Mouse (Mus musculus) embryonic facial prominence, embryonic 15.5 days (tissue): ENCODE data around the gene Robo1. TPM values are rescaled to one million over a fixed set of nuclear protein-coding genes. Genes with fewer than 3 reads are reported as not detected.
A peak's percentile ranks its signal among the peaks of the same experiment; 100 is the strongest.

Source experiments
- ATAC-seq: fragments of 200-750 bp; cut with Nextera tagmentation; 2 replicates; pipeline ENCODE4 v1.8.0; 2017; ENCODE audit warnings: low read depth, moderate TSS enrichment; ENCODE audit not compliant: insufficient number of reproducible peaks, low FRiP score, low TSS enrichment
- H3K27ac ChIP-seq: fragments of 300-500 bp; sonication (generic); replicated peaks from 2 replicates; pipeline ENCODE4 v1.5.1; 2015; ENCODE audit warnings: mild to moderate bottlenecking, inconsistent platforms
- H3K27me3 ChIP-seq: fragments of 300-500 bp; sonication (generic); 2 replicates; pipeline ENCODE4 v1.6.1; 2015; ENCODE audit warnings: inconsistent platforms
- H3K36me3 ChIP-seq: fragments of 300-500 bp; sonication (generic); 2 replicates; pipeline ENCODE4 v1.6.1; 2015; ENCODE audit warnings: mild to moderate bottlenecking, inconsistent platforms
- H3K4me1 ChIP-seq: fragments of 300-500 bp; sonication (generic); 2 replicates; pipeline ENCODE4 v1.6.1; 2015; ENCODE audit warnings: inconsistent platforms
- H3K4me2 ChIP-seq: fragments of 300-500 bp; sonication (generic); replicated peaks from 2 replicates; pipeline ENCODE4 v1.6.1; 2015; ENCODE audit warnings: mild to moderate bottlenecking, inconsistent platforms
- H3K4me3 ChIP-seq: fragments of 300-500 bp; sonication (generic); replicated peaks from 2 replicates; pipeline ENCODE4 v1.5.1; 2015; ENCODE audit warnings: mild to moderate bottlenecking, inconsistent platforms
- H3K9ac ChIP-seq: fragments of 300-500 bp; sonication (generic); 2 replicates; pipeline ENCODE4 v1.6.1; 2015; ENCODE audit warnings: inconsistent platforms
- H3K9me3 ChIP-seq: fragments of 300-500 bp; sonication (generic); replicated peaks from 2 replicates; pipeline ENCODE4 v1.6.1; 2016; ENCODE audit warnings: inconsistent platforms
- WGBS: fragments of 180-500 bp; shearing (Covaris S2); methylation state at CpG from one replicate; pipeline ENCODE4 v1.1.7; 2015; 5-methylcytosine and 5-hydroxymethylcytosine counted together
- polyA plus RNA-seq: library from polyadenylated mRNA; unstranded; fragments of >200 nt; fragmentation: Nextera tagmentation; extraction: Ambion mirVana; gene quantifications from 2 replicates; pipeline ENCODE4 v1.2.1, GENCODE M21; 2015

Gene Robo1
- polyA plus RNA-seq, 1 experiment from 2014 or later = 36.9 TPM

GRCm38 (mm10) chr16:72769214-72769834 is 461.2 kb downstream of the Robo1 start:
- H3K4me3 ChIP-seq = no peak overlapping the region
- no peaks in the 10 kb centered on the region for H3K27me3 ChIP-seq
- no peak; the same call in 1 of the 2 replicates for ATAC-seq
- H3K9me3 ChIP-seq = no peaks in the 10 kb centered on the region
- H3K4me1 ChIP-seq = 0 out of 2 replicates have a peak, but pooled peaks cover 4% of the 10 kb centered on the region
- no peak overlapping the region for H3K4me2 ChIP-seq
- no peak overlapping the region for H3K27ac ChIP-seq
- H3K9ac ChIP-seq = no peak overlapping the region
- H3K36me3 ChIP-seq = no peaks in the 10 kb centered on the region
- whole genome bisulfite sequencing = 78% methylated on average over 8 of the region's 8 CpGs

DNA sequence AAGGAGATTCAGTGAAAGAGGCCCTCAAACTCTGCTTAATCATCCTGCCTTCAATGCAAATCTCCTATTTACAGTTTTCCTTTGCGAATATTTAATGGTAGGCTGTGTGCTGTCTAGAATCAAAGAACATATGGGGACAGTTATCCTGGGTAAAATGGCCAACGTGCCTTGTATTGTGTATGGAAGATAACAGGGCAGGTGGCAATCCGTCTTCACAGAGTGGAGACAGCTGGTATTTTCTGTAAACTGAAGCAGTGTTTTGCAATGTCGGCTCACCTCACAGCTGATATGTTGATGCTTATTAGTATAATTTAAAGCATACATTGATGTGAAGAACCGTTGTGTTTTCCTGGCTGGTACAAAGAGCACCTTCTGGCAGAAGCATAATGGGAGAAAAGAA is 464.2 kb downstream of the Robo1 start:
- Histone ChIP-seq H3K4me3 (no peak overlapping the region), H3K27ac (no peak overlapping the region), H3K9ac (no peak overlapping the region), H3K4me2 (no peak overlapping the region), H3K36me3 (no peaks in the 10 kb centered on the region), H3K27me3 (no peaks in the 10 kb centered on the region), H3K9me3 (no peaks in the 10 kb centered on the region), H3K4me1 (0 out of 2 replicates have a peak, but pooled peaks cover 4% of the 10 kb centered on the region)
- WGBS = 37% methylated on average over 5 of the region's 5 CpGs
- ATAC-seq = no peak

DNA sequence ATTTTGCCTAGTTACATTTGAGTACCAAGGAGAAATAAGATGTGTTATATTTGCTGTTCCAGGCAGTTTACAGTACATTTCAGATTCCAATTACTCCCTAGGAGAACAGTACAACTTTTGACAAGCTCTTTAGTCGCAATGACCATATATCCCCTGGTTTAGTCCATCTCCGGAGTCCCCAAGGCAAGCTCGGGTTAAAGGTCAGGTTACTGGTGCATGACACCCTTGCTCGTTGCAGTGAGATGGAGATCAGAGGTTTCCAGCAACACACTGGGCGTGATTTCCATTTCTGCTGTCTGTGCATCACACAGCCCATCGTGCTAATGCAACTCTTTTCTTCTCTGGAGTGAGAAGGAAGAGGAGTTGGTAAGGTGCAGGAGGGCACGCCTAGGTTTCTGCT is 464.9 kb downstream of the Robo1 start:
- no peak overlapping the region for H3K4me3 ChIP-seq
- no peaks in the 10 kb centered on the region for H3K27me3 ChIP-seq
- WGBS = 33% methylated on average over 7 of the region's 7 CpGs
- H3K9ac ChIP-seq = no peak overlapping the region
- H3K4me2 ChIP-seq = no peak overlapping the region
- H3K27ac ChIP-seq = no peak overlapping the region
- ATAC-seq = no peak
- H3K9me3 ChIP-seq = no peaks in the 10 kb centered on the region
- H3K36me3 ChIP-seq = no peaks in the 10 kb centered on the region
- 0 out of 2 replicates have a peak, but pooled peaks cover 4% of the 10 kb centered on the region for H3K4me1 ChIP-seq

DNA sequence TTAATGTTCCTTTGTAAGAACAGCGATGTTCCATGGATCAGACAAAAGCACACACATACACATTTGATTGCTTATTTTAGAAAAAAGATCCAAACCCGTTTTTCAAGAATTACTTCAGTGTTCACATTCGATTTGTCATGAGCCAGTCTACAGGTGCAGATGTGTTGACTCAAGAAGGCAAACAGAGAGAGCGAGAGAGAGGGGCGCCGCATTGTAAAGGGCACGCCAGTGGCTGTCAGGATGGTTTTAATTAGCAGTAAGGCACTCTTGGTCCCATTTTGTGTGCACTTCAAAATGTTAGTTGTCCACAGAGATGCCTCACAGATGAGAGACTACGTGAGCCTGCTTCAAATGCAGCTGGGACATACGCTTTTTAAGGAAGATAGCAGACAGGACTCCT is 470.4 kb downstream of the Robo1 start:
- ATAC-seq = no peak
- H3K4me3 ChIP-seq = no peak overlapping the region
- H3K27ac ChIP-seq = no peak overlapping the region
- peaks cover 9% of the 10 kb centered on the region for H3K4me1 ChIP-seq
- H3K36me3 ChIP-seq = no peaks in the 10 kb centered on the region
- H3K9me3 ChIP-seq = no peaks in the 10 kb centered on the region
- H3K4me2 ChIP-seq = 0 out of 2 replicates have a peak overlapping the region, but pooled peaks have one; percentile 4
- WGBS = 21% methylated on average over 9 of the region's 9 CpGs
- H3K27me3 ChIP-seq = no peaks in the 10 kb centered on the region
- no peak overlapping the region for H3K9ac ChIP-seq

GRCm38 (mm10) chr16:72782171-72782570 is 474.1 kb downstream of the Robo1 start:
- Histone ChIP-seq H3K36me3 (no peaks in the 10 kb centered on the region), H3K27me3 (no peaks in the 10 kb centered on the region), H3K9ac (no peak overlapping the region), H3K4me2 (no peak overlapping the region), H3K4me1 (peaks cover 5% of the 10 kb centered on the region), H3K27ac (no peak overlapping the region), H3K9me3 (no peaks in the 10 kb centered on the region), H3K4me3 (no peak overlapping the region)
- WGBS = 93% methylated on average over 6 of the region's 6 CpGs
- no peak for ATAC-seq

DNA sequence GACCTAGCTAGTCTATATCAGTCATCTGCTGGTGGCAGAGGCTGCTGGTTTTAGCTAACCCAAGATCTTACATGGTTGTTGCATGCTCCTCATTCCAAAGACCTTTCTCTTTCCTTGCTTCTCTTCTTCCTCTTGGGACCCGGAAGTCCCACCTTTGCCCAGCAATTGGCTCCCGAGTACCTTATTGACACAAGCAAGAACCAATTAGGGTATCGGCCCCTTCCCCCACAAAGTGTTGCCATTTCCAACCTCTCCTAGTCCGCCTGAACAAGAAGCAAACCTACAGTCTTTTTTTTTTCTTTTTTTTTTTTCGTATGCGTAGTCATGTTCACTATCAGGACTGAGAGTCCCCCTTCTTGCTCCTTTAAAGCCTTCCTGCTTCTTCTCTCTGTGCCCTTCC is 478.0 kb downstream of the Robo1 start:
- Histone ChIP-seq H3K9ac (no peak overlapping the region), H3K4me3 (no peak overlapping the region), H3K27ac (no peak overlapping the region), H3K4me1 (no peaks in the 10 kb centered on the region), H3K9me3 (no peaks in the 10 kb centered on the region), H3K36me3 (no peaks in the 10 kb centered on the region), H3K4me2 (no peak overlapping the region), H3K27me3 (no peaks in the 10 kb centered on the region)
- ATAC-seq = no peak
- WGBS = 80% methylated on average over 6 of the region's 6 CpGs

- H3K27ac ChIP-seq = no peak overlapping the region
- H3K4me1 ChIP-seq = no peaks in the 10 kb centered on the region
- no peaks in the 10 kb centered on the region for H3K9me3 ChIP-seq
- H3K9ac ChIP-seq = no peak overlapping the region
- WGBS = 47% methylated on average over 5 of the region's 5 CpGs
- no peak overlapping the region for H3K4me3 ChIP-seq
- H3K27me3 ChIP-seq = no peaks in the 10 kb centered on the region
- H3K4me2 ChIP-seq = no peak overlapping the region
- ATAC-seq = no peak
- H3K36me3 ChIP-seq = no peaks in the 10 kb centered on the region
Observed at GRCm38 (mm10) chr16:72786636-72787035, 478.5 kb downstream of the Robo1 start.

GRCm38 (mm10) chr16:72788017-72788416 is 479.9 kb downstream of the Robo1 start:
- 60% methylated on average over 7 of the region's 7 CpGs for WGBS
- Histone ChIP-seq H3K4me1 (no peaks in the 10 kb centered on the region), H3K4me3 (no peak overlapping the region), H3K36me3 (no peaks in the 10 kb centered on the region), H3K27ac (no peak overlapping the region), H3K27me3 (no peaks in the 10 kb centered on the region), H3K4me2 (no peak overlapping the region), H3K9ac (no peak overlapping the region), H3K9me3 (no peaks in the 10 kb centered on the region)
- ATAC-seq = no peak

DNA sequence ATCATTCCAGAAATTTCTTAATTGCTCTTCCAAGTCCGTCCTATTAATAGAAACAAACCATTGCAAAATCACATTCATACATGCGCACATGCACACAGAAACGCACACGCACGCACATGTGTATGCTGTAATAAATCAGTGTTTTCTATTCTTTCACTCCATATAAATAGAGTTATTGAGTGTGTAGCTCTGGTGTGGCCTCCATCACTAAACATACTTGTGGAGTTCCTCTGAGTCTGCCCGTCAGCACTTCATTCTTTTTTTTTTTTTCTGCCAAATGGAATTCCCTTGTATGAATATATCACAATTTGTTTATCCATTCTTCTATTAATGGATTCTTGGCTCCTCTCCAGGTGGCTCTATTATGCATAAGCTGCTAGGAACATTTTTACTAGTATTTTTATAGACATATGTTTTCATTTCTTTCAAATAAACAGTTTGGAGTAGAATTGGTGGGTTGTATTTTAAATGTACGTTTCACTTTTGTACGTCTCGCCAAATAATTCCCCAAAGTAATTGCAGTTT is 483.1 kb downstream of the Robo1 start:
- H3K27me3 ChIP-seq = no peaks in the 10 kb centered on the region
- H3K27ac ChIP-seq = no peak overlapping the region
- WGBS = 54% methylated on average over 9 of the region's 9 CpGs
- H3K36me3 ChIP-seq = no peaks in the 10 kb centered on the region
- no peak overlapping the region for H3K4me2 ChIP-seq
- peaks cover 15% of the 10 kb centered on the region for H3K4me1 ChIP-seq
- no peaks in the 10 kb centered on the region for H3K9me3 ChIP-seq
- no peak for ATAC-seq
- H3K4me3 ChIP-seq = no peak overlapping the region
- no peak overlapping the region for H3K9ac ChIP-seq

DNA sequence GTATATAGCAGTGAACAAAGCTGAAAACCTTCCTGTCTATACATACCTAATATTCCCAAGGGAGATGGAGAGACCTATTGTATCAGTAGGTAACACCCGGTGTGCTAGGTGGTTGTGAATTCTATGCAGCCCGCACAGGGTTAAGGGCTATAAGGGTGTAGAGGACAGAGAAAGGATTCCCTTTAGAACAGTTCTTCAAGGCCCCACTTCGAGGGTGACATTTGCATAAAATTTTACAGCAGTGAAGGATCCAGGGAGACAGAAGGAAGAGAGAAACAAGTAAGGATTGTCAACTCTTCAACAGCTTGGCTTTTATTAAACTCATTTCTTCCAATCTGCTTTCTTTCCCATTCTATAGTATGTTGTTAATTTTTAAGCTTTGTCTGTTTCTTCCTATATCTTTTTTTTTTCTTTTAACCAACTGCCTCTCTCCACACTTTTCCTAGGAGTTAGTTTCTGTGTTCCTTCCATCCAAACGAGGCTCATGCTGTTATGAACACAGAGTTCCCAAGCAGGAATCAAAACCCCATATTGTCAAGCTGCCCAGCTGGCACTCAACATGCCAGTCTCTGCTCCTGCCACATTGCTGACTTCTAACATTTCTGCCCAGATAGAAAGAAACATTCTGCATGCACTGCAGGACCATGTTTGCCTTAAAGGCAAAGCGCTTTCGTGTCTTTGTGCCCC is 486.7 kb downstream of the Robo1 start:
- peak; percentile 47; the same call in 1 of the 2 replicates for ATAC-seq
- H3K9me3 ChIP-seq = no peaks in the 10 kb centered on the region
- peak overlapping the region; percentile 55; the same call in 1 of the 2 replicates for H3K27ac ChIP-seq
- no peak overlapping the region for H3K4me3 ChIP-seq
- H3K27me3 ChIP-seq = no peaks in the 10 kb centered on the region
- H3K9ac ChIP-seq = no peak overlapping the region
- no peak overlapping the region for H3K4me2 ChIP-seq
- H3K4me1 ChIP-seq = peaks cover 23% of the 10 kb centered on the region
- WGBS = 50% methylated on average over 6 of the region's 6 CpGs
- no peaks in the 10 kb centered on the region for H3K36me3 ChIP-seq

- H3K27me3 ChIP-seq = no peaks in the 10 kb centered on the region
- no peaks in the 10 kb centered on the region for H3K36me3 ChIP-seq
- peaks cover 28% of the 10 kb centered on the region for H3K4me1 ChIP-seq
- no peak overlapping the region for H3K4me3 ChIP-seq
- H3K9me3 ChIP-seq = no peaks in the 10 kb centered on the region
- H3K4me2 ChIP-seq = no peak overlapping the region
- no peak overlapping the region for H3K9ac ChIP-seq
- 27% methylated on average over 1 of the region's 1 CpGs for WGBS
- ATAC-seq = no peak
- peak overlapping the region; percentile 36; the same call in 1 of the 2 replicates for H3K27ac ChIP-seq
Observed at GRCm38 (mm10) chr16:72795379-72795712, 487.2 kb downstream of the Robo1 start.
